Mouse (Mus musculus) bone marrow macrophage, adult 2 months (primary cell): ENCODE measurements around the gene Map7d3.

Source experiments
- CTCF ChIP-seq: IDR thresholded peaks from 2 replicates; pipeline ENCODE4 v1.5.1; 2012; ENCODE audit warnings: low read depth, mild to moderate bottlenecking, low read length, moderate library complexity
- POLR2A ChIP-seq: IDR thresholded peaks from 2 replicates; pipeline ENCODE4 v1.6.1; 2012; ENCODE audit warnings: mild to moderate bottlenecking, low read depth, low read length, borderline replicate concordance

- TF ChIP-seq POLR2A (no peak), CTCF (no peak)
Observed at GRCm38 (mm10) chrX:56760257-56760760, 61.8 kb downstream of the Map7d3 start.
